Mouse (Mus musculus) forelimb bud, embryonic 11.5 days (tissue): Measurements from ENCODE around the gene Ergic1.

Experiments used
- DNase-seq: peaks from one replicate; pipeline ENCODE4 v3.0.0-alpha.2; 2012; ENCODE audit warnings: low read depth, low spot score

Ergic1 gene

DNA sequence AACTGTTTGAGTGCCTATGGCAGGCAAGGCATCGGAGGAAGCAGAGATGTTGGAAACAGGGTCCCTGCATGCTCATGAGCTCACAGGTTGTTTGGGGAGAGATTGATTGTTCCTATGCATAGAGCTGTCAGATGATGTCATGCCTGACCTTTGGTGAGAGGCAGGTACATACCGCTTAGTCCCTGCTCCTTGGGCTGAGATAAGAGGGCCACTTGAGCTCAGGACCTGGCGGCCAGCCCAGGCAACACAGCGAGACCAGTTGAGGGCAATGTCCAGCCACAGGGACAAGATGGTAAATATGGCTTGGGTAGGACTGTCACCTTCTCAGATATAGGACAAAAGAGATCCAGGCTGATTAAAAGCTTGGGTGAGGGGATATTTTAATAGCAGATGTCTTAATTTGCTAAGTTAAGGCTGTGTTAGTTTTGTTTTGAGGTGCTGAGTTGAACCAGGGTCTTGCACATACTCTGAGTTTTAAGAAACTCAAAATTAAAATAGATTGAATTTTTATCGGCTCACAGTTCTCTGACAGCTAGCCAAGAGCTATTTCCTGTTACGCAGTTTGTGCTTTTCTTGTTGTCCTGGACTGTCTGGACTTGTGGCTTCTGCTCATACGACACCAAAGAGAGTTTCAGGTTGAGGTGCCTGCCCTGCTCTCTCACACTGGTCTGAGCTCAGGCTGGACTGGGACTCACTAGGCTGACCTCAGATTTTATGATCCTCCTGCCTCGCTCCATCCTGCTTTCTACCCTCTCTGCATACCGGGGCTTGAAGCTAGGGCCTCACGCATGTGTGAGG is 138.7 kb downstream of the Ergic1 start:
- no peak for DNase-seq

DNA sequence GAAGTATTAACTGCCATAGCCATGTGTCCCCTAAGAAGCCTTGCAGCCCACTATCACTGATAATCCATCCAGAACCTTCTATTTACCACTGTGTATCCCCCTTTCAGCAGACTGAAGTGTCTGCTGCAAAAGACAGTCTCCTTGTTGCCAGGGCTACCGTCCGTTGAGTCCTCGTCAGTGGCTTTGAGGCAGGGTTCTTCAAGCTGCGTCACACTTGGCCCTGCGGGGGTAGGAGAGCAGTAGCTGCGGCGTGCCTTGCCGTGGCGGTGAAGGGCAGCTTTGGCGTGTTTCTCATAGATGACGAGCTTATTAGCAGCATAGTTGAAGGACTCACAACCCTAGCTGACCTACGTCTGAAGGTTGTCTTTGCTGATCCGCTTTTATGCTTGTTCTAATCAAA is 140.3 kb downstream of the Ergic1 start:
- no peak for DNase-seq

DNA sequence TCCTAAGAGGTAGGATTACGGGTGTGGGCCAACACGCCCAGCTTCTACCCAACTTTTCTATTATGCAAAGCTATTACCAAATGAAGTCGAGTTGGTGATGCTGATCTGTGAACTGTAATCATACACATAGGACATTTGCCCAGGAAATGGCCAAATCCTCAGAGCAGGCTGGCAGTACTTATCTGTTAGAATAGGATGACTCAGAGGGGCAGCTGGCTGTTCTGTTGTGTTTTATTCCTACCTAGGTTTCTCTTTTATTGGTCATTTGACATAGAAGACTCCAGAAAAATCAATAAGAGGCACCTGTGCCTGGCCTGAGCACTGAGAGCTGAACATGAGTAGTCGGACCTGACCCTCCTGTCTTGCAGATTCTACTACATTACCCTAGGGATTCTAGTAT is 141.3 kb downstream of the Ergic1 start:
- no peak for DNase-seq

DNA sequence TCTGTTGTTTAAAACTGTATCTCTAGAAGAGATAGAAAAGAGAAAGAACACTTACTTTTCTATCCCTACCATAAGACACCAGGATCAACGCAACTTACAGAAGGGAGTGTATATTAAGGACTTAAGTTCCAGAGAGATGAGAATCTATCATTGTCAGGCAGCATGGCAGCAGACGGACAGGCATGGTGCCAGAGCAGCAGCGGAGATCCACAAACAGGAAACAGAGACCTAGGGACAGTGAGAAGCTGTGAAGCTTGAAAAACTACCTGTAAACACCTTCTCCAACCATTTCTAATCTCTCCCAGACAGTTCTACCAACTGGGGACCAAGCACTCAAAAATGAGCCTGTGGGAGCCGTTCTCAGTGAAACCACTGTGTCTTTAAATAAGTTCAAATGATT is 142.4 kb downstream of the Ergic1 start:
- DNase-seq, result no peak

DNA sequence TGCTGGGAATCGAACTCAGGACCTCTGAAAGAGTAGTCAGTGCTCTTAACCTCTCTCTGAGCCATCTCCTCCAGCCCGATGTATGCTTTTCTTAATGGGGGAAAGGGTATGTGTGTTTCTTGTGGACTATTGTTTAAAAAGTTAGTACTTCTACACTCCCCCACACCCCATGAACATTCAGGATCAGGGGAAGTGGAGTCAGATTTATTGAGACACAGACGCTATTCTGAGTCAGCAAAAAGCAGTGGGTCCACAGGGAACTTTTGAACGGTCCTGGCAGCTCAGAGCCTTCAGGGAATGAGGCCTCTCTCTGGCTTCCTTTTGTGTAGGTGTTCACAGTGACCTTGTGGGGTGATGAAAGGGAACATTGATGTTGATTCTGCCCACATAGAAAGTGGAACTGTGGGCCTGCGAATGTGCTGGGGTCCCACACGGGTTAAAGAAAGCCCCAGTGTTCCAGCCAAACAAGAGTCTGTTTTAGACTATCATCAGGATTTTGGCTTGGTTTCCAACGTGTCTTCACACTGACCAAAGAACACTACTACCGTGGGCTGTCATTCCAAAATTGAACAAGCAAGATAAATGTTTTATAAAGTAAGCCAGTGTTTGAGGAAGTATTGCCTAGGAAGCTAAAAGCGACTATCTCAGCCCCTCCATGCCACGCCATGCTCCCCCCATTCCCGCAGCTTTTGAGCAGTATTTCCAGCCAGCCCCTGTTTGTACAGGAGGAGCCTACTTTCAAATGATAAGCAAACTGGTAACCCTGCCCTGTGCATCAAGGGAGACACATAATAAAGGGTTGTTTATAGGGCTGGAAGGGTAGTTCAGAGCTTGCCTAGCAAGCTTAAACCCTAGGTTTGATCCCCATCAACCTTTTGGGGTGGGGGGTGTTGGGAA is 144.4 kb downstream of the Ergic1 start:
- DNase-seq, result no peak
